Comparison of ENCODE assay signal across 16 mouse cellular contexts in the genomic region with DNA sequence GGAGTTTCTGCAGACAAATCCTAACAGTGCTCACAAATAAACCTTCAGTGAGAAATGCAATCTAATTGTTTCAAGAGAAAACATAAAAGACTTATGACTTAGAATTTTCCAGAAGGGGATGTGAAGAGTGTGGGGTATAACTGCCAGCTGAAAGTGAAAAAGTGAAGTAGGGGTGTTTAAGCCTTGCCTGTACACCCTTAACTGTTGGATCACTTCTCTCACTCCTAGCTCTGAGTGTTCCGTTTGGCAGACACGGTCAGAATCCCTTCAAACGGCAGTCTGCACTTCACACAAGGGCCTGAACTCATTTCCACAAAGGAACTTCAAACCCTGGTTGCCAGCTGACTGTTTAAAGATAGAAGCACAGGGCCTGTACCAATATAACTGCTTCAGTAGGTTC.
A peak's percentile ranks its signal among the peaks of the same experiment; 100 is the strongest.
DNase-seq lines count a peak whose midpoint lies in the region; ATAC-seq and TF ChIP-seq lines count a peak whose summit lies in the region.
"Had no signal": no experiment of that assay in that cellular context is flagged by ENCODE, and none has a peak within 500 bp of the region (broad histone marks: within the 10 kb centered on the region; RNA-seq: fewer than 3 reads in every experiment).

No protein-coding gene starts in this region.

- H3K9ac ChIP-seq in heart, embryonic 11.5 days (ENCODE audit: low read depth, low read length), result no peak overlapping the region
- H3K9ac ChIP-seq in kidney, embryonic 15.5 days, result no peak overlapping the region
- H3K9ac ChIP-seq: forebrain, embryonic 15.5 days; liver, embryonic 15.5 days; neural tube, embryonic 13.5 days; stomach, embryonic 15.5 days had no signal

- no peaks in the 10 kb centered on the region for H3K9me3 ChIP-seq in heart, embryonic 11.5 days (replicated peaks; ENCODE audit: control insufficient read depth, low read length)
- H3K9me3 ChIP-seq in kidney, embryonic 15.5 days (replicated peaks), result no peaks in the 10 kb centered on the region
- H3K9me3 ChIP-seq: forebrain, embryonic 15.5 days; liver, embryonic 15.5 days; midbrain, embryonic 10.5 days; neural tube, embryonic 13.5 days; stomach, embryonic 15.5 days had no signal

- H3K36me3 ChIP-seq in heart, embryonic 11.5 days (ENCODE audit: control insufficient read depth, insufficient read depth, low read length), result no peaks in the 10 kb centered on the region
- no peaks in the 10 kb centered on the region for H3K36me3 ChIP-seq in kidney, embryonic 15.5 days
- H3K36me3 ChIP-seq in spleen, adult 2 months (ENCODE audit: control insufficient read depth, insufficient read depth, low read length), result no peaks in the 10 kb centered on the region
- H3K36me3 ChIP-seq: forebrain, embryonic 15.5 days; liver, embryonic 15.5 days; midbrain, embryonic 10.5 days; neural tube, embryonic 13.5 days; stomach, embryonic 15.5 days had no signal

- H3K4me2 ChIP-seq in heart, embryonic 11.5 days, result no peak overlapping the region
- H3K4me2 ChIP-seq in kidney, embryonic 15.5 days, result no peak overlapping the region
- H3K4me2 ChIP-seq: forebrain, embryonic 15.5 days; liver, embryonic 15.5 days; neural tube, embryonic 13.5 days; stomach, embryonic 15.5 days had no signal

- WGBS in heart, embryonic 11.5 days (ENCODE audit: insufficient replicate concordance), result 34% methylated on average over 3 of the region's 3 CpGs
- 19% methylated on average over 3 of the region's 3 CpGs for WGBS in kidney, embryonic 15.5 days
- WGBS in spleen, adult 2 months, result 30% methylated on average over 3 of the region's 3 CpGs

- H3K27me3 ChIP-seq in heart, embryonic 11.5 days (ENCODE audit: control insufficient read depth, insufficient read depth, low read length), result no peaks in the 10 kb centered on the region
- H3K27me3 ChIP-seq in kidney, embryonic 15.5 days, result no peaks in the 10 kb centered on the region
- no peaks in the 10 kb centered on the region for H3K27me3 ChIP-seq in spleen, adult 2 months (ENCODE audit: control insufficient read depth, insufficient read depth, low read length)
- H3K27me3 ChIP-seq: forebrain, embryonic 15.5 days; liver, embryonic 15.5 days; neural tube, embryonic 13.5 days; stomach, embryonic 15.5 days had no signal

- no peak overlapping the region for H3K4me3 ChIP-seq in heart, embryonic 11.5 days (ENCODE audit: low read depth, low read length)
- no peak overlapping the region for H3K4me3 ChIP-seq in kidney, embryonic 15.5 days (replicated peaks)
- no peak overlapping the region for H3K4me3 ChIP-seq in spleen, adult 2 months (ENCODE audit: extremely low read depth, insufficient read depth, insufficient read length)
- H3K4me3 ChIP-seq: forebrain, embryonic 15.5 days; gastrocnemius, adult 2 months; liver, embryonic 15.5 days; midbrain, embryonic 10.5 days; neural tube, embryonic 13.5 days; stomach, embryonic 15.5 days had no signal

- no peak for DNase-seq in heart, postnatal 25 days (ENCODE audit: low spot score)
- no peak for DNase-seq in kidney, postnatal 10 days
- DNase-seq in spleen, adult 2 months (ENCODE audit: low read depth in 1 of 2, low spot score in 2 of 2), result no peak
- DNase-seq in spleen, postnatal 36 days (ENCODE audit: low spot score in 2 of 2), result no peak
- DNase-seq in thymus, postnatal 0 days (ENCODE audit: low spot score), result no peak
- no peak for DNase-seq in gastrocnemius, postnatal 25 days
- DNase-seq: cerebellum, postnatal 14 days; gastrocnemius, adult 2 months had no signal

- TF ChIP-seq CTCF in spleen, adult 2 months (IDR thresholded peaks at IDR 0.05; ENCODE audit: extremely low read depth, insufficient read depth, insufficient read length, insufficient replicate concordance), result no peak

- no peak for ATAC-seq in heart, embryonic 11.5 days (replicated peaks; ENCODE audit: insufficient number of reproducible peaks, low FRiP score, low TSS enrichment)
- no peak for ATAC-seq in kidney, embryonic 15.5 days (replicated peaks; ENCODE audit: low FRiP score)
- ATAC-seq: Patski had no signal

- no peaks in the 10 kb centered on the region; the same call in 1 of the 2 replicates for H3K4me1 ChIP-seq in heart, embryonic 11.5 days (ENCODE audit: control insufficient read depth, insufficient read depth, low read length)
- H3K4me1 ChIP-seq in kidney, embryonic 15.5 days, result peaks cover 21% of the 10 kb centered on the region
- peaks cover 12% of the 10 kb centered on the region; the same call in 1 of the 2 replicates for H3K4me1 ChIP-seq in spleen, adult 2 months (ENCODE audit: control insufficient read depth, insufficient read depth, insufficient read length)

- 0 out of 2 replicates have a peak overlapping the region, but pooled peaks have one; percentile 11 for H3K27ac ChIP-seq in heart, embryonic 11.5 days (ENCODE audit: low read depth, low read length)
- peak overlapping the region; percentile 38; the same call in 1 of the 2 replicates for H3K27ac ChIP-seq in kidney, embryonic 15.5 days
- peak overlapping the region; percentile 56 for H3K27ac ChIP-seq in spleen, adult 2 months (ENCODE audit: insufficient read depth, low read length)
- H3K27ac ChIP-seq: gastrocnemius, adult 2 months; liver, embryonic 15.5 days; midbrain, embryonic 10.5 days; neural tube, embryonic 13.5 days; stomach, embryonic 15.5 days had no signal

- no peak for TF ChIP-seq POLR2A in spleen, adult 2 months (IDR thresholded peaks at IDR 0.05; ENCODE audit: low read depth, low read length)

- intact Hi-C loops in heart, postnatal 25 days (cut with DNase I), result no loop called here
